Mouse (Mus musculus) heart, adult 11 months (tissue): ENCODE data around the gene Ndp.

Experiments
- DNase-seq: peaks from one replicate; pipeline ENCODE4 v3.0.0; 2022

Gene Ndp

DNA sequence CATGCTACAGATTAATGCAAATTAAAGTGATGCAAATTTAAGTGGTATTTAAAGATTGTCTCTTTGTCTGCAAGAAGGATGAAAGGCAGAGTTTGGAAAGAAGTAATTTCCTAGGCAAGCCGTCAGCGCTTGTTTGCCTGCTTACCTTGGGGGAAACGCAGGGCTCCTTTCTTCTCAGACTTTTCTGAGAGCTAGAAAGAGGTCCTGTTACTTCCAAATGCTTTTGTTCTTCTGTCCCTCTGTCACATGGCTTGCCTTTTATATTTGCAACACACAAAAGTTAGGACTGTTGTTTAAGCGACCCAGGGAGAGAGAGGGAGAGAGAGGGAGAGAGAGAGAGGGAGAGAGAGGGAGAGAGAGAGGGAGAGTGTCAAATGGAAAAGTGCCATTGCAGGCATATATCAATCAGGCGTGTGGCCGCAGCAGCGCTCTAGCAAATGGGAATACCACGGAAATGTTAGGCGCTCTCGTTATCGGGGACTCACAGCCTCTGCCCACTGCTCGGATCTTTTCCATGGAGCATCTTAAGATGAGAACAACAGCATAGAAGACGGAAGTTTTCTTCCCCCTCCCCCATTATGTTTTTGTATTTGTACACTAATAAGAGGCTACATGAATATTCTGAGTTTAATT, at the start of gene Ndp:
Ndp (minus strand) TSS at position 534 of the 633 bp plus-strand sequence.
- DNase-seq: no peak

GRCm38 (mm10) chrX:16954767-16955166, 43.2 kb upstream of the Ndp start:
- DNase-seq: no peak

GRCm38 (mm10) chrX:16918006-16918405, 6.4 kb upstream of the Ndp start:
- no peak for DNase-seq

DNA sequence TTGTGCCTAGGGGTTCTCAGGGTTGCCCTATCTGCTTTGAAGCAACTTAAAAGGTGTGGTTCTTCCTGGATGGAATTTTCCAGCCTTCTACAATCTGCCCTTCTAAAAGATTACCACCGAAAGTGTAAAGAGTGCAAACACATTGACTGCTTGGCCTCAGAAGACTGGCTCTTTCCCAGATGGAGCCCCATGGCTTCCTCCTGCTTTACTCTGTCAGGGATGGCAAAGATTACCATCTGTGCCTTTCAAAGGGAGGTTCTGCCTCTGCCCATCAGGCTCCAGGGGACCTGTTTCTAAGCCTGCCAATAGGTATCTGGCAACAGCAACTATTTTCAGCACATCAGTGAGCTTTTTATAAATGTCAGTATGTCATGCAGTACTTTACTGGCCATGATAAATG, 1.5 kb upstream of the Ndp start:
- no peak for DNase-seq

DNA sequence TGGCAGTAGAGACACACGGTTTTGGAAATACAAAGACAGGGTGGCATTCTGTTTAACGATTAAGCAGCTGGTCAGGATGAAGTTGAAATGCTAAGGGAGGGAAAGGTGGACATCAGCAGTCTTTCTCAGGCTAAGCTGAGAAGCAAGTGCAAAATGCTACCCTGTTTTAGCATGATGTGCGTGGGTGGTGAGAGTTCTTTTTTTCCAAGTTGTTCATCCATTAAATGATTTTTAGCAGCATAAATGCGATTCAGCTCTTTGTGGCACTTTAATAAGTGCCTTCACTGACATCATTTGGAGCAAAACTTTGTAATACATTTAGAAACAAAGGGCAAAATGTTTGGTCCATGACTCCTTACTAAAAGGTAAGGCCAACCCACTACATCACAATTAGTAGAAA, 337 bp upstream of the Ndp start:
- no peak for DNase-seq

- DNase-seq: no peak
Observed at GRCm38 (mm10) chrX:16910211-16911095, 1.1 kb downstream of the Ndp start.

GRCm38 (mm10) chrX:16908652-16909051, 2.9 kb downstream of the Ndp start:
- DNase-seq: no peak

DNA sequence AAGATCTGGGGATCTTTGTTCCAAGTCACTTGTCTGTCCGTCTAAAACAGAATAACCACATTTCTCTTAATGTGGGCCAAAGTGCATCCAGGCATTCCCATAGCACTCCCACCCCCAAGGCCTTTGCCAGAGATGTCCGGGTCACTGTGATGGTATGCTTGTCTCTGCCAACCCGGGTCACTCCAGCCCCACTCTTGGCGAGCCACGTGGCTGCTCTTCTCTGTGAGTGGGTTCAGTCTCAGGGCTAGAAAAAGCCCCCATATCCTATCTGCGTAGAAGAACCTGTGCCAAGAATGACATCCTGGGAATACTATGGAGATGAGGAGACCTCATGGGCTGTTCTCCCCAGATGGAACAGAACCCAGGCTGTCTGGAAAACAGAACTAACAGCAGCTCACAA, 4.0 kb downstream of the Ndp start:
- no peak for DNase-seq

GRCm38 (mm10) chrX:16894377-16895175, 17.0 kb downstream of the Ndp start:
- no peak for DNase-seq

DNA sequence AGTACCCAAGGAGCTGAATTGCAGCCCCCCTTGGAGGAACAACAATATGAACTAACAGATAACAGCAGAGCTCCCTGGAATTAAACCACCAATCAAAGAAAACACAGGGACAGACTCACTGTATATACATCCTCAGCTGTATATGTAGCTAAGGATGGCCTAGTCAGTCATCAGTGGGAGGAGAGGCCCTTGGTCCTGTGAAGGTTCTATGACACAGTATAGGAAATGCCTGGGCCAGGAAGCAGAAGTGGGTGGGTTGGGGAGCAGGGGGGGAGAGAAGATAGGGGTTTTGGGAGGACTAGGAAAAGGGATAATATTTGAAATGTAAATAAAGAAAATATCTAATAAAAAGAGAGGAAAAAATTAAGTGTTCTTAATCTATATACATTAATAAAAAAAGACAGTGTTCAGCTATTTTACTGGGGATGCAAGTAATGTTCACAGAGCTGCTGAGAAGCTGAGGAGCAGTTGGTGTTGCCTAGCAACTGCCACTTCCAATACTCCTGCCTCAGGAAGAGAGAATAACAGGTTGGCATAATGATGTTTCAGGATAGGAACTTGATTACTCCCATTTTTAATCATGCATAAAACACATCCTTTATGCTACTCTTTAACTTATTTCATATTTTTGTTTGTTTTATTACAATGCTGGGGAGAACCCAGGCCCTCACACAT, 43.8 kb downstream of the Ndp start:
- DNase-seq: no peak

DNA sequence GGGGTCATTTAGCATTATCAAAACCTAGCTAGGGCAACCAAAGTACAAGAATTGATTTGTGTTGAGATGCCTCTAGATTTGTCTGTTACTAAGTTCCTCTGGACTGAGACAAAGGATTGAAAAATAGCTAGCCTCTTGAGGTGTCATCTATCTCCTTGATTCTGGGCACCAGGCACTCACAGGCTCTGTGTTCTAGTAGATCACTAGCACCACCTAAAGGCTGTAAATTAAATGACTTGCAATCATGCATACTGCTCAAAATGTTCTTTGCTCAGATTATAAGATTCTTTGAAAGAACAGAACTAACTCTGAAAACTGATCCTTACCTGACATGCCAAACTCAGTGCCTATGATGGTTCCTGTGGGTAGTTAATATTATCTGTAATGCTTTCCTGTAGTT, 51.3 kb downstream of the Ndp start:
- DNase-seq: no peak

GRCm38 (mm10) chrX:16846034-16846433, 65.5 kb downstream of the Ndp start:
- DNase-seq: no peak

- DNase-seq: no peak
Observed at GRCm38 (mm10) chrX:16841443-16841842, 70.1 kb downstream of the Ndp start.

- no peak for DNase-seq
Observed at GRCm38 (mm10) chrX:16837293-16837692, 74.3 kb downstream of the Ndp start.

DNA sequence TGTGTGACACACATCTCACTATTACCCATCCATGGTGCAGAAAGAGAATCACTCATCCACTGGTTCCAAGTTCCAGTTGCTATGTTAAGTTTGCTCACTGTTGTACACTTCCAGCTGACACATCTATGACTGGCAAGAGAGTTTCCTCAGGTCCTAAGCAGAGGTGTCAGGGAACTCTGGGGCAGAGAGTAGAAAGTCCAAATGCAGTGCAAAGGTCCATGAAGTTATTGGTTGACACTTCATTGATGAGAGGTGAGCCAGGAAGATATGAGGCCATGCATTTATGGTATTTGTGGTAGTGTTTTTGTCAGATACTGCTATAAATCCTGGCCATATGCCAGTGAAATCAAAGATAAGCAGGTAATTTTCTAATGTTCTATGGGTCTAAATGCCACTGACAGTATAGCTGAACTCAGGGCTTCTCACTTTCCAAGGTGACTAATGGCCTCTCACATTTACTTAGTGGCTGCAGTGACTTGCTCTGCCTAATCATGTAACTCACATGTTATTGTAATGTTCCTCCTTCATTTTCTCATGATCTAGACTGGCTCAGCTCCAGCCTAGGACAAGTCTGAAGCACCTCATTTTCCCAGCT, 75.0 kb downstream of the Ndp start:
- DNase-seq: no peak
